Mouse (Mus musculus): Measurements from ENCODE around the gene Slc16a1.
A peak's percentile ranks its signal among the peaks of the same experiment; 100 is the strongest.

Gene Slc16a1

GRCm38 (mm10) chr3:104638403-104638779, at the start of gene Slc16a1:
TSS of gene Slc16a1 (plus strand) at chr3:104638668.
- DNase-seq (ENCODE audit: low read depth, low spot score), result peak; percentile 95

GRCm38 (mm10) chr3:104596451-104597134, 41.9 kb upstream of the Slc16a1 start:
- DNase-seq (ENCODE audit: low read depth, low spot score), result peak; percentile 32

GRCm38 (mm10) chr3:104597135-104597764, 41.2 kb upstream of the Slc16a1 start:
- peak; percentile 99 for DNase-seq (ENCODE audit: low read depth, low spot score)

GRCm38 (mm10) chr3:104599296-104600150, 38.9 kb upstream of the Slc16a1 start:
- no peak for DNase-seq (ENCODE audit: low read depth, low spot score)

- DNase-seq (ENCODE audit: low read depth, low spot score), result peak; percentile 18
These were observed 37.8 kb upstream of the Slc16a1 start for GRCm38 (mm10) chr3:104600691-104601090.

- DNase-seq (ENCODE audit: low read depth, low spot score), result peak; percentile 44
These were observed 36.8 kb upstream of the Slc16a1 start for GRCm38 (mm10) chr3:104601680-104602079.

GRCm38 (mm10) chr3:104609690-104610380, 28.6 kb upstream of the Slc16a1 start:
- peak; percentile 11 for DNase-seq (ENCODE audit: low read depth, low spot score)

GRCm38 (mm10) chr3:104610453-104611230, 27.8 kb upstream of the Slc16a1 start:
- DNase-seq (ENCODE audit: low read depth, low spot score), result no peak

- no peak for DNase-seq (ENCODE audit: low read depth, low spot score)
These were observed 26.5 kb upstream of the Slc16a1 start for GRCm38 (mm10) chr3:104611951-104612350.

GRCm38 (mm10) chr3:104613102-104613501, 25.4 kb upstream of the Slc16a1 start:
- DNase-seq (ENCODE audit: low read depth, low spot score), result no peak

GRCm38 (mm10) chr3:104614081-104614480, 24.4 kb upstream of the Slc16a1 start:
- no peak for DNase-seq (ENCODE audit: low read depth, low spot score)

GRCm38 (mm10) chr3:104615216-104615615, 23.3 kb upstream of the Slc16a1 start:
- no peak for DNase-seq (ENCODE audit: low read depth, low spot score)

GRCm38 (mm10) chr3:104616155-104616554, 22.3 kb upstream of the Slc16a1 start:
- DNase-seq (ENCODE audit: low read depth, low spot score), result peak; percentile 80

- DNase-seq (ENCODE audit: low read depth, low spot score), result no peak
These were observed 16.6 kb upstream of the Slc16a1 start for GRCm38 (mm10) chr3:104621841-104622240.

GRCm38 (mm10) chr3:104629810-104630209, 8.7 kb upstream of the Slc16a1 start:
- DNase-seq (ENCODE audit: low read depth, low spot score), result peak; percentile 55

- DNase-seq (ENCODE audit: low read depth, low spot score), result no peak
These were observed 7.5 kb upstream of the Slc16a1 start for GRCm38 (mm10) chr3:104630941-104631340.

GRCm38 (mm10) chr3:104632560-104633162, 5.8 kb upstream of the Slc16a1 start:
- no peak for DNase-seq (ENCODE audit: low read depth, low spot score)

- DNase-seq (ENCODE audit: low read depth, low spot score), result no peak
These were observed 2.0 kb upstream of the Slc16a1 start for GRCm38 (mm10) chr3:104636491-104636890.

GRCm38 (mm10) chr3:104637427-104638402, 753 bp upstream of the Slc16a1 start:
- DNase-seq (ENCODE audit: low read depth, low spot score), result peak; percentile 56
